ENCODE assay signal across 12 mouse cellular contexts in genomic region chr3:88206500-88206899, GRCm38 (mm10). TPM values are rescaled to one million over a fixed set of nuclear protein-coding genes. Genes with fewer than 3 reads are reported as not detected.
DNase-seq lines count a peak whose midpoint lies in the region; ATAC-seq lines count a peak whose summit lies in the region.
"Had no signal": no experiment of that assay in that cellular context is flagged by ENCODE, and none has a peak within 500 bp of the region (broad histone marks: within the 10 kb centered on the region; RNA-seq: fewer than 3 reads in every experiment).

No protein-coding gene starts in this region.

- peak overlapping the region; percentile 55 for H3K4me3 ChIP-seq in hindbrain, embryonic 11.5 days (ENCODE audit: low read depth, low read length)
- peak overlapping the region; percentile 42 for H3K4me3 ChIP-seq in midbrain, embryonic 15.5 days
- H3K4me3 ChIP-seq in kidney, embryonic 14.5 days (ENCODE audit: low read length) = no peak overlapping the region
- no peak overlapping the region for H3K4me3 ChIP-seq in kidney, embryonic 16.5 days (ENCODE audit: low read length)
- H3K4me3 ChIP-seq: embryonic facial prominence, embryonic 12.5 days; stomach, embryonic 15.5 days had no signal

- H3K27ac ChIP-seq in hindbrain, embryonic 11.5 days (ENCODE audit: low read depth, low read length) = peak overlapping the region; percentile 97
- H3K27ac ChIP-seq in midbrain, embryonic 15.5 days = peak overlapping the region; percentile 85
- H3K27ac ChIP-seq in kidney, embryonic 14.5 days (ENCODE audit: low read depth, low read length) = no peak overlapping the region
- no peak overlapping the region for H3K27ac ChIP-seq in kidney, embryonic 16.5 days (ENCODE audit: low read length)
- H3K27ac ChIP-seq: embryonic facial prominence, embryonic 12.5 days; stomach, embryonic 15.5 days had no signal

- peaks cover 69% of the 10 kb centered on the region for H3K27me3 ChIP-seq in hindbrain, embryonic 11.5 days (ENCODE audit: control insufficient read depth, insufficient read depth, low read length)
- peaks cover 48% of the 10 kb centered on the region for H3K27me3 ChIP-seq in midbrain, embryonic 15.5 days (replicated peaks)
- H3K27me3 ChIP-seq in kidney, embryonic 14.5 days (ENCODE audit: control insufficient read depth, insufficient read depth, low read length) = peaks cover 100% of the 10 kb centered on the region
- peaks cover 99% of the 10 kb centered on the region for H3K27me3 ChIP-seq in kidney, embryonic 16.5 days (ENCODE audit: insufficient read depth, low read length)

- DNase-seq in right cerebral cortex, postnatal 4 days = peak; percentile 40
- no peak for DNase-seq in right cerebral cortex, postnatal 14 days
- DNase-seq in hindbrain, embryonic 11.5 days (ENCODE audit: low spot score) = no peak
- DNase-seq in spleen, postnatal 36 days (ENCODE audit: low spot score in 2 of 2) = no peak
- DNase-seq: adrenal gland, postnatal 14 days; kidney, postnatal 10 days had no signal

- WGBS in hindbrain, embryonic 11.5 days = 2% methylated on average over 3 of the region's 3 CpGs
- 6% methylated on average over 3 of the region's 3 CpGs for WGBS in midbrain, embryonic 15.5 days
- WGBS in kidney, embryonic 14.5 days = 8% methylated on average over 3 of the region's 3 CpGs
- WGBS in kidney, embryonic 16.5 days = 3% methylated on average over 3 of the region's 3 CpGs

- H3K9me3 ChIP-seq in hindbrain, embryonic 11.5 days (ENCODE audit: control insufficient read depth, low read length) = no peaks in the 10 kb centered on the region
- H3K9me3 ChIP-seq in midbrain, embryonic 15.5 days = no peaks in the 10 kb centered on the region
- no peaks in the 10 kb centered on the region for H3K9me3 ChIP-seq in kidney, embryonic 14.5 days (ENCODE audit: control insufficient read depth, low read length)
- no peaks in the 10 kb centered on the region for H3K9me3 ChIP-seq in kidney, embryonic 16.5 days (ENCODE audit: low read length)
- H3K9me3 ChIP-seq: embryonic facial prominence, embryonic 12.5 days; stomach, embryonic 15.5 days had no signal

- ATAC-seq in hindbrain, embryonic 11.5 days (ENCODE audit: low FRiP score) = no peak; the same call in 1 of the 2 replicates
- peak; percentile 16 for ATAC-seq in midbrain, embryonic 15.5 days (replicated peaks)
- no peak for ATAC-seq in kidney, embryonic 14.5 days (ENCODE audit: low FRiP score, low TSS enrichment)
- no peak for ATAC-seq in kidney, embryonic 16.5 days (ENCODE audit: low FRiP score, low TSS enrichment)
- ATAC-seq: lung, postnatal 0 days had no signal

- peak overlapping the region; percentile 83 for H3K9ac ChIP-seq in hindbrain, embryonic 11.5 days (ENCODE audit: low read depth, low read length)
- peak overlapping the region; percentile 46; the same call in 1 of the 2 replicates for H3K9ac ChIP-seq in midbrain, embryonic 15.5 days
- H3K9ac ChIP-seq in kidney, embryonic 14.5 days (ENCODE audit: low read depth, low read length) = no peak overlapping the region
- no peak overlapping the region for H3K9ac ChIP-seq in kidney, embryonic 16.5 days (replicated peaks; ENCODE audit: low read length)
- H3K9ac ChIP-seq: embryonic facial prominence, embryonic 12.5 days; stomach, embryonic 15.5 days had no signal

- peaks cover 11% of the 10 kb centered on the region for H3K4me1 ChIP-seq in hindbrain, embryonic 11.5 days (replicated peaks; ENCODE audit: control insufficient read depth, insufficient read depth, low read length)
- peaks cover 56% of the 10 kb centered on the region for H3K4me1 ChIP-seq in midbrain, embryonic 15.5 days
- no peaks in the 10 kb centered on the region for H3K4me1 ChIP-seq in kidney, embryonic 14.5 days (ENCODE audit: control insufficient read depth, insufficient read depth, low read length)
- H3K4me1 ChIP-seq in kidney, embryonic 16.5 days (ENCODE audit: insufficient read depth, low read length) = no peaks in the 10 kb centered on the region
- H3K4me1 ChIP-seq: stomach, embryonic 15.5 days had no signal

- H3K36me3 ChIP-seq in hindbrain, embryonic 11.5 days (ENCODE audit: control insufficient read depth, insufficient read depth, low read length) = no peaks in the 10 kb centered on the region
- H3K36me3 ChIP-seq in midbrain, embryonic 15.5 days (replicated peaks) = no peaks in the 10 kb centered on the region
- no peaks in the 10 kb centered on the region for H3K36me3 ChIP-seq in kidney, embryonic 14.5 days (ENCODE audit: control insufficient read depth, insufficient read depth, low read length)
- H3K36me3 ChIP-seq in kidney, embryonic 16.5 days (ENCODE audit: insufficient read depth, low read length) = no peaks in the 10 kb centered on the region
- H3K36me3 ChIP-seq: embryonic facial prominence, embryonic 12.5 days; stomach, embryonic 15.5 days had no signal

- peak overlapping the region; percentile 65 for H3K4me2 ChIP-seq in hindbrain, embryonic 11.5 days (replicated peaks; ENCODE audit: low read depth, low read length)
- H3K4me2 ChIP-seq in midbrain, embryonic 15.5 days = peak overlapping the region; percentile 63
- no peak overlapping the region for H3K4me2 ChIP-seq in kidney, embryonic 14.5 days (replicated peaks; ENCODE audit: low read depth, low read length)
- H3K4me2 ChIP-seq in kidney, embryonic 16.5 days (replicated peaks; ENCODE audit: low read depth, low read length) = no peak overlapping the region
- H3K4me2 ChIP-seq: embryonic facial prominence, embryonic 12.5 days; stomach, embryonic 15.5 days had no signal

RNA-seq across cellular contexts. Expression of gene Rhbg, which starts 48.0 kb away (rescaled TPM):
- polyA plus RNA-seq in hindbrain, embryonic 11.5 days (2014; fragmentation: Nextera tagmentation; extraction: Ambion mirVana) = 0.13 and 0.25 TPM in 2 replicates
- polyA plus RNA-seq in midbrain, embryonic 15.5 days (2015; fragmentation: Nextera tagmentation; extraction: Ambion mirVana) = 0.14 TPM in 2 replicates
- 2.2 and 3.7 TPM in 2 replicates for polyA plus RNA-seq in kidney, embryonic 14.5 days (2014; fragmentation: Nextera tagmentation; extraction: Ambion mirVana)
- polyA plus RNA-seq in kidney, embryonic 16.5 days (2015; fragmentation: Nextera tagmentation; extraction: Ambion mirVana) = 11.5 and 13.5 TPM in 2 replicates

Comparison
In these comparisons a context has a peak if more than half of its experiments do, and no peak if none do; other contexts are left out.
1. H3K27ac ChIP-seq: peak in hindbrain, embryonic 11.5 days (single experiment) and midbrain, embryonic 15.5 days (single experiment); none in kidney, embryonic 14.5 days (single experiment) and kidney, embryonic 16.5 days (single experiment).
2. H3K4me2 ChIP-seq: peak in hindbrain, embryonic 11.5 days (single experiment) and midbrain, embryonic 15.5 days (single experiment); none in kidney, embryonic 14.5 days (single experiment) and kidney, embryonic 16.5 days (single experiment).
3. H3K4me3 ChIP-seq: peak in hindbrain, embryonic 11.5 days (single experiment) and midbrain, embryonic 15.5 days (single experiment); none in kidney, embryonic 14.5 days (single experiment) and kidney, embryonic 16.5 days (single experiment).
4. H3K9ac ChIP-seq: peak in hindbrain, embryonic 11.5 days (single experiment) and midbrain, embryonic 15.5 days (single experiment); none in kidney, embryonic 14.5 days (single experiment) and kidney, embryonic 16.5 days (single experiment).